Mouse (Mus musculus) frontal cortex, adult (tissue): ENCODE data around the gene Bcl11b.

Experiments used
- ATAC-seq: cut with Nextera tagmentation; 2 replicates; pipeline ENCODE4 v1.9.2; 2017; ENCODE audit warnings: mild to moderate bottlenecking, moderate library complexity, mixed read lengths; ENCODE audit not compliant: low TSS enrichment

The Bcl11b gene

GRCm38 (mm10) chr12:108003483-108003882 is at the start of gene Bcl11b:
Bcl11b (minus strand) TSS chr12:108003602.
- ATAC-seq = no peak

GRCm38 (mm10) chr12:108050996-108051395 is 47.6 kb upstream of the Bcl11b start:
- ATAC-seq = no peak

GRCm38 (mm10) chr12:108049625-108050024 is 46.2 kb upstream of the Bcl11b start:
- peak; percentile 80 for ATAC-seq

- no peak for ATAC-seq
Measured at GRCm38 (mm10) chr12:108042239-108042571, 38.8 kb upstream of the Bcl11b start.

GRCm38 (mm10) chr12:108041571-108042238 is 38.3 kb upstream of the Bcl11b start:
- peak; percentile 55; the same call in 1 of the 2 replicates for ATAC-seq

GRCm38 (mm10) chr12:108037446-108037845 is 34.0 kb upstream of the Bcl11b start:
- ATAC-seq = no peak

- no peak for ATAC-seq
Measured at GRCm38 (mm10) chr12:108035412-108036078, 32.1 kb upstream of the Bcl11b start.

- peak; percentile 57; the same call in 1 of the 2 replicates for ATAC-seq
Measured at GRCm38 (mm10) chr12:108022835-108023615, 19.6 kb upstream of the Bcl11b start.

- ATAC-seq = no peak
Measured at GRCm38 (mm10) chr12:108012003-108012402, 8.6 kb upstream of the Bcl11b start.

- ATAC-seq = no peak
Measured at GRCm38 (mm10) chr12:108010346-108010745, 6.9 kb upstream of the Bcl11b start.

- peak; percentile 72 for ATAC-seq
Measured at GRCm38 (mm10) chr12:108009156-108009555, 5.8 kb upstream of the Bcl11b start.

- ATAC-seq = peak; percentile 34
Measured at GRCm38 (mm10) chr12:108005816-108006626, 2.6 kb upstream of the Bcl11b start.

- no peak for ATAC-seq
Measured at GRCm38 (mm10) chr12:108005488-108005800, 2.0 kb upstream of the Bcl11b start.

- no peak for ATAC-seq
Measured at GRCm38 (mm10) chr12:108004701-108005487, 1.5 kb upstream of the Bcl11b start.

- peak; percentile 58 for ATAC-seq
Measured at GRCm38 (mm10) chr12:108003928-108004327, 526 bp upstream of the Bcl11b start.

- ATAC-seq = no peak
Measured at GRCm38 (mm10) chr12:108002436-108003189, 789 bp downstream of the Bcl11b start.

- no peak for ATAC-seq
Measured at GRCm38 (mm10) chr12:108001652-108002340, 1.6 kb downstream of the Bcl11b start.

GRCm38 (mm10) chr12:108000715-108001080 is 2.7 kb downstream of the Bcl11b start:
- ATAC-seq = no peak

GRCm38 (mm10) chr12:107999751-108000714 is 3.4 kb downstream of the Bcl11b start:
- ATAC-seq = no peak
